Mouse (Mus musculus): ENCODE data around the gene Zfp382. TPM values are rescaled to one million over a fixed set of nuclear protein-coding genes. Genes with fewer than 3 reads are reported as not detected.

Gene Zfp382
- total RNA-seq (2014; fragmentation: Nextera tagmentation): 5.8 and 8.7 TPM in 2 replicates
- total RNA-seq (2017): 6.7 and 6.8 TPM in 2 replicates
- polyA plus RNA-seq (2012): 2.4 and 2.6 TPM in 2 replicates

DNA sequence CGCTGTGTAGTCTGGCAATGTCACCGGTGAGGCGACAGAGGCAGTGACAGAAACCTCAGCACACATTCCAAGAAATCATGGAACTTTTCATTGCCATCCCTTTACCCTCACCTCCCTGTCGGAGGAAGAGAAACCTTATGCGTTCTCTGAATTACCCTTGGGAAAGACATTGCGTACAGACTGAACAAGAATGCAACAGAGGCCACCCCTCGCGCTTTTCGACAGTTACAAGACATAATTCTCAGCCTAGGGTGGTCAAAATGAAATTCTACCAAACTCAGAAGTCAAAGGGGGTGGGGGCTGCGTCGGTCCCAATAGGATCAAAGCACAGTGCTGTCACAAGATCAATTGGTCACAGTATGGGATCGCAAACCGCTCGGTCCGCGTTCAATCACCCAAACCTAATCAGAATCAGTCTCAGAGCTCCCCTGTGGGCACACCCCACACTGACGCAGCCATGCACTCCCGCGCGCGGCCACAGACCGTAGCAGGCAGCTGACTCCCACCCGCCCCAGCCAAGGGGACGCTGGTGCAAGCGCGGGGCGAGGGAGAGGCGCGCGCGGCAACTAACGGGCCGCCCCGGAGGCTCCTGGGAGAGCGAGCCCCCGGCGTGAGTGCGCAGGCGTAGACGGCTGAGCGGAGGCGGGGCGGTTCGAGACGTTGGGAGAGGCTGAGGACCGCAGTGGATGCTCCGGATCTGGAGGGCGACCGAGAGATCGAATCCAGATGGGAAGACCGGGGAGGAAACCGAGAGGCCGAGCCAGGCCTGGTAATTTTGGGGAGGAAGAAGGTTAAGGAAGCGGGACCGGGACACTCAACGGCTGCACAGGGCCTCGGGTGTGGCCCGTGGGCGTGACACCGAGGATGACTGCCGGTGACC, at the start of gene Zfp382:
Gene Zfp382, plus strand, starts transcription at position 635 of the 880 bp plus-strand sequence.
- no peaks in the 10 kb centered on the region for H3K27me3 ChIP-seq (ENCODE audit: insufficient read depth, low read length)
- H3K9me3 ChIP-seq (replicated peaks): peaks cover 7% of the 10 kb centered on the region
- no peak for TF ChIP-seq POLR2AphosphoS5 (IDR thresholded peaks at IDR 0.05; ENCODE audit: insufficient replicate concordance, low read depth, low read length)
- no peak for TF ChIP-seq CTCF (IDR thresholded peaks at IDR 0.05; ENCODE audit: low read depth, low read length)
- TF ChIP-seq GATA1 (IDR thresholded peaks at IDR 0.05; ENCODE audit: borderline replicate concordance, low read length): no peak
- TF ChIP-seq TAL1 (conservative IDR thresholded peaks at IDR 0.05; ENCODE audit: low read depth, low read length): no peak
- no peak for TF ChIP-seq GATA2 (IDR thresholded peaks at IDR 0.05; ENCODE audit: borderline replicate concordance, low read depth, low read length)
- ATAC-seq (ENCODE audit: extremely low read depth, insufficient number of reproducible peaks, low FRiP score, poor library complexity, severe bottlenecking) (peak; percentile 81), DNase-seq (ENCODE audit: low spot score) (peak; percentile 92)
- H3K4me3 ChIP-seq (ENCODE audit: low read depth, low read length): peak within 1 kb of the TSS; percentile 81
- H3K36me3 ChIP-seq (replicated peaks): peaks cover 13% of the 10 kb centered on the region
- peaks cover 13% of the 10 kb centered on the region for H3K4me1 ChIP-seq (ENCODE audit: insufficient read depth, low read depth, low read length)

DNA sequence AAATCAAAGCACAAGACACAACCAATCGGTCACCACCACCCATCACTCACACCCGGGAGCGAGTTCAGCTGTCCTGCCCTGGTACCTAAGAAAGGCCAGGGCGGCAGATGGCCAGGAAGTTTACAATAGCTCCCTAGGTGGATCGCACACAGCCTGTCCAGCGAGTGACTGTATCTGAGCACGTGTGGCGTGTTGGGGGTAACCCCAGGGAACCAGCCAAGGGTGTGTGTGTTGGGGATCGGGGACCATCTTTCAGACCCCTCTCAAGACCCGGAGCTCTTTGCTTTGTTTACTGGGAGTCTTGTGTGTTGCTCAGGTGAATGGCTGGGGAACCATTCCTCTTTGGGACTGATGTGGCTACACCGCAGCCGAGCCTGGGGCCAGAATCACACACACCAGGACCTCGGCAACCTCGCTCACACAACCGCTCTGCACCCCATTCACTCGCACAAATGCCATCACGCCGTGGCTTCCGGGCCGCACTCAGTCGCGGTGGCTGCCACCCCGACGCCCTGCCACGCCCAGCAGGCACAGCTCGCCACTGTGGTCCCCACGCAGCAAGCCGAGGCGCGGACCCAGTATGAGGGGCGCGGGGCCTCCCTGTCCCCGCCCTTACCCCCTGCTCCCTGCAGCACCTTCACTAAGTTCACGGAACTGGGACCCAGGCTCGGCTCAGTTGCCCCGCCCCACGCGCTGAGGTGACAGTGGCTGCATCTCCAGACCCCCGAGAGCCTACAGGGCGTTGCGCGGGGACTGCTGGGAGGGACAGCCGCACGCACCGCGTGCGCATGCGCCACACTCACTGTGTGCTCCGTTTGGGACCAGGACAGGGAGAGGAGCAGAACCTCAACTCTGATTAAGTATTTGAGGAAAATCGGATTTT, 49.4 kb upstream of the Zfp382 start, which contains the start of gene Zfp82:
Gene Zfp82, minus strand, starts transcription at position 755 of the 883 bp plus-strand sequence.
- DNase-seq (ENCODE audit: low spot score): peak; percentile 89

DNA sequence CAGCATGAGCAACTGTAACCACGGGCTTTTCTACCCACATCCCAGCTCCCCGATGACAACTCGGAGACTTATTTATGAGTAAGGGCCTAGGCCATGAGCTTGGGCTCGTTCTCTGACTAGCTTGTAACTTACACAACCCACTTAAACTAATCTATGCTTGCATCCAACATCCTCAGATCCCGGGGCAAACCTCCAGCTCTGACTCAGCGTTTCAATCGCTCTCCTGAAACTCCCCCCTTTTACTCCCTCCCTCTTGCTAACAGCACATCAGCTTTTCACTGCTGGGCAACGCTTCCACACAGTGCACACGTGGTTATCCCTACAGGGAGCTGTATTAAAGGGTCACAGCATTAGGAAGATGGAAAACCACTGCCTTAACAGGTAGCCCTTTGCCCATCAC, 35.2 kb upstream of the Zfp382 start:
- no peaks in the 10 kb centered on the region for H3K27me3 ChIP-seq (ENCODE audit: insufficient read depth, low read length)
- H3K4me1 ChIP-seq (ENCODE audit: insufficient read depth, low read depth, low read length): peaks cover 33% of the 10 kb centered on the region
- no peak overlapping the region for H3K4me3 ChIP-seq (ENCODE audit: low read depth, low read length)
- DNase-seq (ENCODE audit: low spot score) (no peak), ATAC-seq (ENCODE audit: extremely low read depth, insufficient number of reproducible peaks, low FRiP score, poor library complexity, severe bottlenecking) (no peak)
- H3K36me3 ChIP-seq (replicated peaks): peaks cover 57% of the 10 kb centered on the region
- no peaks in the 10 kb centered on the region for H3K9me3 ChIP-seq (replicated peaks)
- TF ChIP-seq TAL1 (conservative IDR thresholded peaks at IDR 0.05; ENCODE audit: low read depth, low read length) (no peak), GATA2 (IDR thresholded peaks at IDR 0.05; ENCODE audit: borderline replicate concordance, low read depth, low read length) (no peak), POLR2AphosphoS5 (IDR thresholded peaks at IDR 0.05; ENCODE audit: insufficient replicate concordance, low read depth, low read length) (no peak), CTCF (IDR thresholded peaks at IDR 0.05; ENCODE audit: low read depth, low read length) (no peak), GATA1 (IDR thresholded peaks at IDR 0.05; ENCODE audit: borderline replicate concordance, low read length) (no peak)

More for the DNA sequence above, 49.4 kb upstream of the Zfp382 start, which contains the start of gene Zfp82:
- H3K36me3 ChIP-seq (replicated peaks): peaks cover 16% of the 10 kb centered on the region
- no peaks in the 10 kb centered on the region for H3K9me3 ChIP-seq (replicated peaks)
- peaks cover 11% of the 10 kb centered on the region for H3K4me1 ChIP-seq (ENCODE audit: insufficient read depth, low read depth, low read length)
- ATAC-seq (ENCODE audit: extremely low read depth, insufficient number of reproducible peaks, low FRiP score, poor library complexity, severe bottlenecking): peak; percentile 84
- TF ChIP-seq POLR2AphosphoS5 (IDR thresholded peaks at IDR 0.05; ENCODE audit: insufficient replicate concordance, low read depth, low read length) (no peak), GATA2 (IDR thresholded peaks at IDR 0.05; ENCODE audit: borderline replicate concordance, low read depth, low read length) (no peak), CTCF (IDR thresholded peaks at IDR 0.05; ENCODE audit: low read depth, low read length) (no peak), GATA1 (IDR thresholded peaks at IDR 0.05; ENCODE audit: borderline replicate concordance, low read length) (no peak), TAL1 (conservative IDR thresholded peaks at IDR 0.05; ENCODE audit: low read depth, low read length) (no peak)
- H3K4me3 ChIP-seq (ENCODE audit: low read depth, low read length): peak within 1 kb of the TSS; percentile 93
- no peaks in the 10 kb centered on the region for H3K27me3 ChIP-seq (ENCODE audit: insufficient read depth, low read length)

DNA sequence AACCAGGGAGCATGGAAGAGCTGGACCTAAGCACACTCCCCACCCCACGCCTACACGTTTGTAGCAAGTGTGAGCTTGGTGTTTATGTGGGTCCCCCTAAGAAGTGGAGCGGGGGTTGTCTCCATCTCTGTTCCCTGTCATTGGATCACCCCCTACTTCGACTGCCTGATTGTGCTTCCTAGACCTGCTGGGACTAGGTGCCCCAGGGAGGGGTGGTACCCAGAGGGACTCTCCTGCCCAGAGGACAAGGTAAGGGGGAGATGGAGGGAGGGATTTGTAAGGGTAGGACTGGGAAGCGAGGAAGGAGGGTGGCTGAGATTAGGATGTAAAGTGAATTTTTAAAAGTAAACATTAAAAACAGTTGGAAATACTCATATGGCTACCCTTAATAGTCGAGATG, 32.3 kb upstream of the Zfp382 start:
- H3K4me1 ChIP-seq (ENCODE audit: insufficient read depth, low read depth, low read length): peaks cover 43% of the 10 kb centered on the region
- peak overlapping the region; percentile 84 for H3K4me3 ChIP-seq (ENCODE audit: low read depth, low read length)
- DNase-seq (ENCODE audit: low spot score): no peak
- TF ChIP-seq GATA2 (IDR thresholded peaks at IDR 0.05; ENCODE audit: borderline replicate concordance, low read depth, low read length) (no peak), POLR2AphosphoS5 (IDR thresholded peaks at IDR 0.05; ENCODE audit: insufficient replicate concordance, low read depth, low read length) (no peak), TAL1 (conservative IDR thresholded peaks at IDR 0.05; ENCODE audit: low read depth, low read length) (no peak), GATA1 (IDR thresholded peaks at IDR 0.05; ENCODE audit: borderline replicate concordance, low read length) (no peak), CTCF (IDR thresholded peaks at IDR 0.05; ENCODE audit: low read depth, low read length) (no peak)
- no peaks in the 10 kb centered on the region for H3K27me3 ChIP-seq (ENCODE audit: insufficient read depth, low read length)
- peaks cover 31% of the 10 kb centered on the region for H3K36me3 ChIP-seq (replicated peaks)
- no peak for ATAC-seq (ENCODE audit: extremely low read depth, insufficient number of reproducible peaks, low FRiP score, poor library complexity, severe bottlenecking)
- H3K9me3 ChIP-seq (replicated peaks): no peaks in the 10 kb centered on the region

DNA sequence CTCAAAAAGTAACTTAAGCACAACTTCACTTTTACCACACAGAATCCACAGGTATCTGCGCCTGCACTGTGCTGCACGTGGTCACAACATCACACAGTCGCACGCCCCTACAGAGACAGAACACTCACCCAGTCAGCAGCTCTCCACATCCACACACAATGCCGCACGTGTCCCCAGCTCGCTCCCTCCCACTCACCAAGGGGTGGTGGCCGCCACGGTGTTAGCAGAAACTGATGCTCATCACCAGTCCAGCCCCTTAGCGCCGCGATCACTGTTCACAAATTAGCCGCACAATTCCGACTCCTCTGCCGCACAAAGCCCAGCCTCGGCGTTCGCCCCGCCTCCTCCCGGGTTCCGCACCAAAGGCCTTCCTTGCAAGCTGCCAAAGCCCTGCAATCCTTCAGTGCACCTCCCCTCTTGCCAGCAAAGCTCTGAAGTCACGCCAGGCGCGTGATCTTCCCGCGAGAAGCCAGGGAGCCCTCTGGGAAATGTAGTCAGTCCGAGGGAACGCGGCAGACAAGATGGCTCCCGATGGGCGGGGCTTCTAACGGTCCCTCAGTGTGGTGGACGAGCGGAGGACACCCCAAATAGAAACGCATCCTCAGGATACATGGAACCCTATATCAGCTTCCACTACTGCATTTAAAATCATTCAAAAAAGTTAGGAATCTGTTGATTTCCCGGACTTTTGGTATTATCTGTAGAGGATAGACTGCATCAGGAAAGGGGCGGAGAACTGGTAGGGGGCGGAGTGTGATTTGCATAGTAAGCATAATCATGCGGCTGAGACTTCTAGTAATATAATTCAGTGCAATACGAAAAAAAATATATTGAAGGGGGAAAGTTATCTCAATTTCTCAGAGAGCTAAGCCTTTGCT, 31.4 kb upstream of the Zfp382 start, which contains the start of the genes Gm26920 and Zfp566:
Gene Gm26920, minus strand, starts transcription at position 319 of the 878 bp plus-strand sequence.
Gene Zfp566, minus strand, starts transcription at position 436 of the 878 bp plus-strand sequence.
- Histone ChIP-seq H3K36me3 (replicated peaks) (peaks cover 22% of the 10 kb centered on the region), H3K4me1 (ENCODE audit: insufficient read depth, low read depth, low read length) (peaks cover 46% of the 10 kb centered on the region), H3K27me3 (ENCODE audit: insufficient read depth, low read length) (no peaks in the 10 kb centered on the region), H3K4me3 (ENCODE audit: low read depth, low read length) (peak within 1 kb of the TSS; percentile 84), H3K9me3 (replicated peaks) (no peaks in the 10 kb centered on the region)
- TF ChIP-seq CTCF (IDR thresholded peaks at IDR 0.05; ENCODE audit: low read depth, low read length) (no peak), GATA2 (IDR thresholded peaks at IDR 0.05; ENCODE audit: borderline replicate concordance, low read depth, low read length) (no peak), GATA1 (IDR thresholded peaks at IDR 0.05; ENCODE audit: borderline replicate concordance, low read length) (no peak), TAL1 (conservative IDR thresholded peaks at IDR 0.05; ENCODE audit: low read depth, low read length) (no peak), POLR2AphosphoS5 (IDR thresholded peaks at IDR 0.05; ENCODE audit: insufficient replicate concordance, low read depth, low read length) (no peak)
- DNase-seq (ENCODE audit: low spot score): peak; percentile 89
- peak; percentile 93 for ATAC-seq (ENCODE audit: extremely low read depth, insufficient number of reproducible peaks, low FRiP score, poor library complexity, severe bottlenecking)

Measured in G1E (cell line).